Mouse (Mus musculus): Measurements from ENCODE around the gene Itpripl2. TPM values are rescaled to one million over a fixed set of nuclear protein-coding genes. Genes with fewer than 3 reads are reported as not detected.

The Itpripl2 gene
- polyA plus RNA-seq, 1 experiment from 2014 or later, result 7.4 TPM

GRCm38 (mm10) chr7:118482001-118482400 lies 9.8 kb downstream of the Itpripl2 start:
- Histone ChIP-seq H3K4me3 (no peak overlapping the region), H3K9ac (no peak overlapping the region), H3K36me3 (peaks cover 9% of the 10 kb centered on the region; the same call in 1 of the 2 replicates), H3K27me3 (no peaks in the 10 kb centered on the region), H3K27ac (no peak overlapping the region), H3K9me3 (no peaks in the 10 kb centered on the region), H3K4me2 (no peak overlapping the region), H3K4me1 (peaks cover 26% of the 10 kb centered on the region)
- no peak for ATAC-seq (ENCODE audit: borderline replicate concordance, extremely low read depth, low FRiP score, low TSS enrichment)
- WGBS, result 93% methylated on average over 2 of the region's 2 CpGs

- WGBS, result 41% methylated on average over 10 of the region's 10 CpGs
Observed at GRCm38 (mm10) chr7:118481047-118481810, 10.5 kb downstream of the Itpripl2 start.

GRCm38 (mm10) chr7:118480160-118480709 lies 11.5 kb downstream of the Itpripl2 start:
- peaks cover 30% of the 10 kb centered on the region for H3K4me1 ChIP-seq
- no peak for ATAC-seq (ENCODE audit: borderline replicate concordance, extremely low read depth, low FRiP score, low TSS enrichment)
- no peak overlapping the region for H3K4me2 ChIP-seq
- H3K27me3 ChIP-seq, result no peaks in the 10 kb centered on the region
- H3K9ac ChIP-seq, result no peak overlapping the region
- no peaks in the 10 kb centered on the region for H3K9me3 ChIP-seq
- H3K36me3 ChIP-seq, result 0 out of 2 replicates have a peak, but pooled peaks cover 5% of the 10 kb centered on the region
- no peak overlapping the region for H3K27ac ChIP-seq
- H3K4me3 ChIP-seq, result no peak overlapping the region
- WGBS, result 81% methylated on average over 9 of the region's 9 CpGs

More at GRCm38 (mm10) chr7:118481047-118481810, 10.5 kb downstream of the Itpripl2 start:
- no peak overlapping the region for H3K4me3 ChIP-seq
- peaks cover 9% of the 10 kb centered on the region; the same call in 1 of the 2 replicates for H3K36me3 ChIP-seq
- peaks cover 27% of the 10 kb centered on the region for H3K4me1 ChIP-seq
- H3K9ac ChIP-seq, result no peak overlapping the region
- H3K9me3 ChIP-seq, result no peaks in the 10 kb centered on the region
- ATAC-seq (ENCODE audit: borderline replicate concordance, extremely low read depth, low FRiP score, low TSS enrichment), result no peak
- no peak overlapping the region for H3K27ac ChIP-seq
- no peak overlapping the region for H3K4me2 ChIP-seq
- no peaks in the 10 kb centered on the region for H3K27me3 ChIP-seq

- Histone ChIP-seq H3K4me2 (peak overlapping the region; percentile 16; the same call in 1 of the 2 replicates), H3K9ac (no peak overlapping the region), H3K4me1 (peaks cover 30% of the 10 kb centered on the region), H3K27me3 (no peaks in the 10 kb centered on the region), H3K27ac (peak overlapping the region; percentile 83), H3K4me3 (no peak overlapping the region), H3K9me3 (no peaks in the 10 kb centered on the region), H3K36me3 (no peaks in the 10 kb centered on the region)
- ATAC-seq (ENCODE audit: borderline replicate concordance, extremely low read depth, low FRiP score, low TSS enrichment), result peak; percentile 81
- 23% methylated on average over 3 of the region's 3 CpGs for WGBS
Observed at GRCm38 (mm10) chr7:118478835-118479312, 12.9 kb downstream of the Itpripl2 start.

GRCm38 (mm10) chr7:118476428-118476827 lies 15.3 kb downstream of the Itpripl2 start:
- Histone ChIP-seq H3K4me2 (no peak overlapping the region), H3K27ac (no peak overlapping the region), H3K9me3 (no peaks in the 10 kb centered on the region), H3K36me3 (no peaks in the 10 kb centered on the region), H3K27me3 (no peaks in the 10 kb centered on the region), H3K4me1 (peaks cover 30% of the 10 kb centered on the region), H3K4me3 (no peak overlapping the region), H3K9ac (no peak overlapping the region)
- 61% methylated on average over 5 of the region's 5 CpGs for WGBS
- ATAC-seq (ENCODE audit: borderline replicate concordance, extremely low read depth, low FRiP score, low TSS enrichment), result no peak

GRCm38 (mm10) chr7:118475008-118475705 lies 16.6 kb downstream of the Itpripl2 start:
- no peaks in the 10 kb centered on the region for H3K27me3 ChIP-seq
- no peak overlapping the region for H3K4me2 ChIP-seq
- H3K9me3 ChIP-seq, result no peaks in the 10 kb centered on the region
- H3K27ac ChIP-seq, result no peak overlapping the region
- no peak for ATAC-seq (ENCODE audit: borderline replicate concordance, extremely low read depth, low FRiP score, low TSS enrichment)
- WGBS, result 79% methylated on average over 7 of the region's 7 CpGs
- peaks cover 31% of the 10 kb centered on the region for H3K4me1 ChIP-seq
- no peaks in the 10 kb centered on the region for H3K36me3 ChIP-seq
- H3K9ac ChIP-seq, result no peak overlapping the region
- H3K4me3 ChIP-seq, result no peak overlapping the region

- Histone ChIP-seq H3K27ac (no peak overlapping the region), H3K36me3 (no peaks in the 10 kb centered on the region), H3K27me3 (no peaks in the 10 kb centered on the region), H3K4me3 (no peak overlapping the region), H3K4me2 (no peak overlapping the region), H3K9ac (no peak overlapping the region), H3K4me1 (peaks cover 13% of the 10 kb centered on the region; the same call in 1 of the 2 replicates), H3K9me3 (no peaks in the 10 kb centered on the region)
- ATAC-seq (ENCODE audit: borderline replicate concordance, extremely low read depth, low FRiP score, low TSS enrichment), result no peak
- 87% methylated on average over 1 of the region's 1 CpGs for WGBS
Observed at GRCm38 (mm10) chr7:118472886-118473285, 18.9 kb downstream of the Itpripl2 start.

- Histone ChIP-seq H3K27ac (no peak overlapping the region), H3K36me3 (no peaks in the 10 kb centered on the region), H3K4me2 (no peak overlapping the region), H3K4me1 (peaks cover 14% of the 10 kb centered on the region; the same call in 1 of the 2 replicates), H3K4me3 (no peak overlapping the region), H3K9ac (no peak overlapping the region), H3K9me3 (no peaks in the 10 kb centered on the region), H3K27me3 (no peaks in the 10 kb centered on the region)
- ATAC-seq (ENCODE audit: borderline replicate concordance, extremely low read depth, low FRiP score, low TSS enrichment), result no peak
- 87% methylated on average over 3 of the region's 3 CpGs for WGBS
Observed at GRCm38 (mm10) chr7:118468060-118468459, 23.7 kb downstream of the Itpripl2 start.

GRCm38 (mm10) chr7:118464432-118464831 lies 27.3 kb downstream of the Itpripl2 start:
- H3K9ac ChIP-seq, result no peak overlapping the region

GRCm38 (mm10) chr7:118462818-118463762 lies 28.7 kb downstream of the Itpripl2 start:
- Histone ChIP-seq H3K9me3 (no peaks in the 10 kb centered on the region), H3K9ac (no peak overlapping the region), H3K36me3 (no peaks in the 10 kb centered on the region), H3K4me1 (peaks cover 20% of the 10 kb centered on the region; the same call in 1 of the 2 replicates), H3K4me3 (no peak overlapping the region), H3K27ac (no peak overlapping the region), H3K27me3 (no peaks in the 10 kb centered on the region), H3K4me2 (no peak overlapping the region)
- ATAC-seq (ENCODE audit: borderline replicate concordance, extremely low read depth, low FRiP score, low TSS enrichment), result no peak
- 54% methylated on average over 11 of the region's 11 CpGs for WGBS

More at GRCm38 (mm10) chr7:118464432-118464831, 27.3 kb downstream of the Itpripl2 start:
- H3K4me3 ChIP-seq, result no peak overlapping the region
- no peaks in the 10 kb centered on the region for H3K36me3 ChIP-seq
- ATAC-seq (ENCODE audit: borderline replicate concordance, extremely low read depth, low FRiP score, low TSS enrichment), result no peak
- no peaks in the 10 kb centered on the region for H3K9me3 ChIP-seq
- no peaks in the 10 kb centered on the region for H3K27me3 ChIP-seq
- WGBS, result 19% methylated on average over 4 of the region's 4 CpGs
- peaks cover 20% of the 10 kb centered on the region; the same call in 1 of the 2 replicates for H3K4me1 ChIP-seq
- H3K4me2 ChIP-seq, result no peak overlapping the region
- H3K27ac ChIP-seq, result no peak overlapping the region
